Mouse (Mus musculus) limb, embryonic 11.5 days (tissue): ENCODE data around the gene Zfp61. TPM values are rescaled to one million over a fixed set of nuclear protein-coding genes. Genes with fewer than 3 reads are reported as not detected.
A peak's percentile ranks its signal among the peaks of the same experiment; 100 is the strongest.

Experiments used
- ATAC-seq: fragments of 200-750 bp; cut with Nextera tagmentation; 2 replicates; pipeline ENCODE4 v1.8.0; 2017; ENCODE audit warnings: low read depth; ENCODE audit not compliant: insufficient number of reproducible peaks, low FRiP score, low TSS enrichment
- DNase-seq: peaks from one replicate; pipeline ENCODE4 v3.0.0-alpha.2; 2015; ENCODE audit warnings: low spot score
- H3K27ac ChIP-seq: fragments of 300-500 bp; sonication (generic); replicated peaks from 2 replicates; pipeline ENCODE4 v1.5.1; 2014; ENCODE audit warnings: low read depth, mild to moderate bottlenecking, low read length
- H3K27me3 ChIP-seq: fragments of 300-500 bp; sonication (generic); 2 replicates; pipeline ENCODE4 v1.6.1; 2014; ENCODE audit warnings: mild to moderate bottlenecking, low read length, mixed read lengths; ENCODE audit not compliant: control insufficient read depth, insufficient read depth
- H3K36me3 ChIP-seq: fragments of 300-500 bp; sonication (generic); 2 replicates; pipeline ENCODE4 v1.6.1; 2014; ENCODE audit warnings: mild to moderate bottlenecking, low read length, moderate library complexity, mixed read lengths; ENCODE audit not compliant: control insufficient read depth, insufficient read depth
- H3K4me1 ChIP-seq: fragments of 300-500 bp; sonication (generic); 2 replicates; pipeline ENCODE4 v1.6.1; 2014; ENCODE audit warnings: low read length, mixed read lengths; ENCODE audit not compliant: control insufficient read depth, insufficient read depth
- H3K4me2 ChIP-seq: fragments of 300-500 bp; sonication (generic); 2 replicates; pipeline ENCODE4 v1.6.1; 2014; ENCODE audit warnings: low read depth, mild to moderate bottlenecking, moderate library complexity; ENCODE audit not compliant: severe bottlenecking
- H3K4me3 ChIP-seq: fragments of 300-500 bp; sonication (generic); 2 replicates; pipeline ENCODE4 v1.5.1; 2014; ENCODE audit warnings: low read depth, low read length
- H3K9ac ChIP-seq: fragments of 300-500 bp; sonication (generic); 2 replicates; pipeline ENCODE4 v1.6.1; 2014; ENCODE audit warnings: mild to moderate bottlenecking, low read length
- H3K9me3 ChIP-seq: fragments of 300-500 bp; sonication (generic); 2 replicates; pipeline ENCODE4 v1.6.1; 2016; ENCODE audit warnings: low read length; ENCODE audit not compliant: control insufficient read depth
- WGBS: fragments of 180-500 bp; shearing (Covaris S2); extraction: QIAGEN DNeasy Blood & Tissue Kit; methylation state at CpG from one replicate; pipeline ENCODE4 v1.1.7; 2014; 5-methylcytosine and 5-hydroxymethylcytosine counted together
- polyA plus RNA-seq: library from polyadenylated mRNA; unstranded; fragments of >200 nt; fragmentation: Nextera tagmentation; extraction: Ambion mirVana; gene quantifications from 2 replicates; pipeline ENCODE4 v1.2.1, GENCODE M21; 2014

Gene Zfp61
- polyA plus RNA-seq = 50.1 and 51.2 TPM in 2 replicates

DNA sequence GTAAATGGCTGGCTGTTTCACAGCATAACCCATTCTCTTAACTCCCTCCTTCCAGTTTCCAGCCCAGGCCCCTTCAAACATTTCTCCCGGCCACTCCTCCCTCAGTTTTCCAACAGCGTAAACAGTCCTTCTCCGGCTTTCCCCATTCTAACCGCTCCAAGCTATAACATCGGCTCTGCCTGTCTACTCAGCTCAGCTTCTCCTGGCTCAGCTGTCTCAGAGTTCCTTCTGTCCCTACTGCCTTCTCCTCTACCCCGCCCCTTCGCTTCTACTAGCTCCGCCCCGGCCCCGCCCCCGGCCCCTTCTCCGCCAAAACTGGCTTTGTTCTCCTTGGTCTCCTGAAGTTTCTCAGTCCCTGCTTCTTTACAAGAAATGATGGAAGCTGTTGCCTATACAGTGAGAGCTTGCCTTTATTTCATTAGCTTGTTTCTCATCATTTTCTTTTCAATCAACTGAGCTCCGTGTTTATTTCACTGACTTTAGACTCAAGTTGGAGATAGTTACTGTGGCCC is at the start of gene Zfp61:
TSS of gene Zfp61 (minus strand) at position 462 of the 512 bp plus-strand sequence.
- Histone ChIP-seq H3K4me3 (peak within 1 kb of the TSS; percentile 61), H3K4me1 (no peaks in the 10 kb centered on the region), H3K9ac (peak within 1 kb of the TSS; percentile 65), H3K27me3 (no peaks in the 10 kb centered on the region), H3K36me3 (peaks cover 7% of the 10 kb centered on the region; the same call in 1 of the 2 replicates), H3K27ac (peak within 1 kb of the TSS; percentile 91; the same call in 1 of the 2 replicates), H3K9me3 (peaks cover 3% of the 10 kb centered on the region; the same call in 1 of the 2 replicates), H3K4me2 (peak within 1 kb of the TSS; percentile 84)
- DNase-seq = peak; percentile 80
- WGBS = 2% methylated on average over 13 of the region's 13 CpGs
- peak; percentile 59 for ATAC-seq

DNA sequence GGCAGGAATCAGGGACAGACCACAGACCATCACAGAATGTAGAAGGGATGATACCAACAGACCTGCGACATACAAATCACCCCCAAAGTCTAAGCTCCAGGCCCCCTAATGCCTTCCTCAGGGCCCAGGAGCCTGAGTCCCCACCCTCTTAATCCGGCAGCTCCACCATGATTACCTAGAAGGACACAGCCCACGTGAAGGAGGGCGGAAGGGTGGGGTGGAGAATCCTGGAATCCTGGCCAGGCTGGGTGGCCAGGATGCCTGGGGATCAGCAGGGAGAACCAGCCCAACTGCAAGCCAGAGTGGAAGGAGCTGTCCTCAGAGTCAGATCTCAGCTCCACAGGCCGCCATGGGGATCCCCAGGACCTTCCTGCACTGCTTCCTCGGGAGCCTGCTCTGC is 47.9 kb upstream of the Zfp61 start, which contains the start of gene Lypd5:
TSS of gene Lypd5 (plus strand) at position 301 of the 400 bp plus-strand sequence.
- H3K27ac ChIP-seq = no peak within 1 kb of the TSS
- no peak within 1 kb of the TSS for H3K4me2 ChIP-seq
- ATAC-seq (no peak), DNase-seq (no peak)
- 46% methylated on average over 6 of the region's 6 CpGs for WGBS
- no peak within 1 kb of the TSS for H3K9ac ChIP-seq
- H3K4me1 ChIP-seq = no peaks in the 10 kb centered on the region
- no peaks in the 10 kb centered on the region for H3K9me3 ChIP-seq
- no peaks in the 10 kb centered on the region for H3K36me3 ChIP-seq
- H3K4me3 ChIP-seq = no peak within 1 kb of the TSS
- H3K27me3 ChIP-seq = no peaks in the 10 kb centered on the region

- Histone ChIP-seq H3K4me1 (no peaks in the 10 kb centered on the region), H3K9me3 (no peaks in the 10 kb centered on the region), H3K36me3 (no peaks in the 10 kb centered on the region), H3K9ac (no peak overlapping the region), H3K27me3 (no peaks in the 10 kb centered on the region), H3K4me3 (no peak overlapping the region), H3K27ac (no peak overlapping the region), H3K4me2 (no peak overlapping the region)
- ATAC-seq (no peak), DNase-seq (no peak)
- WGBS = 65% methylated on average over 5 of the region's 5 CpGs
Measured at GRCm38 (mm10) chr7:24346444-24346843, 45.4 kb upstream of the Zfp61 start.

DNA sequence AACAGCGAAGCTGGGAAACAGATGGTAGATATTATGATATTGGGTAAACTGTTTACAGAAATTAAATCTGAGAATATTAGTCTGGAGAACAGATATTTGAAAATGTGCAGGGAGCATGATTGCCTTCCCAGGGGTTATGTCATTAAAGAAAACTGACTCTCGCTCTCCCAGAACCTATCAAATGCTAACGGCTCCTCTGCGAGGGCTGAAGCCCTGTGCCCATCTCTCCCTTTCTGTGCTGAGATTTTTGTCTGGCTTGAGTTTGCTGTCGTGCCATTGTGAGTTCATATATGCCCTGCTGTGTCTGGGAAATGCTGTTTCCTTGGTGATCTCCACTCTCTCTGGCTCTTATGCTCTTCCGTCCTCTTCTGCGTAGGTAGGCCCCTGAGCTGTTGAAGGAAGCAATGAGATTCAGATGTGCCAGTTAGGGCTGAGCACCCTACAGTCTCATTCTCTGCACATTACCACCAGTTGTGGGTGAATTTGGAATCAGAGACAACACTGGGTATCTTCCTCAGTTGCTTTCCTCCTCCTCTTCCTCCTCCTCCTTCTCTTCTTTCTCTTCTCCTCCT is 42.8 kb upstream of the Zfp61 start:
- Histone ChIP-seq H3K27me3 (no peaks in the 10 kb centered on the region), H3K9me3 (no peaks in the 10 kb centered on the region), H3K36me3 (no peaks in the 10 kb centered on the region), H3K27ac (no peak overlapping the region), H3K4me3 (no peak overlapping the region), H3K9ac (no peak overlapping the region), H3K4me1 (no peaks in the 10 kb centered on the region), H3K4me2 (no peak overlapping the region)
- DNase-seq = no peak
- 78% methylated on average over 7 of the region's 7 CpGs for WGBS
- no peak for ATAC-seq

DNA sequence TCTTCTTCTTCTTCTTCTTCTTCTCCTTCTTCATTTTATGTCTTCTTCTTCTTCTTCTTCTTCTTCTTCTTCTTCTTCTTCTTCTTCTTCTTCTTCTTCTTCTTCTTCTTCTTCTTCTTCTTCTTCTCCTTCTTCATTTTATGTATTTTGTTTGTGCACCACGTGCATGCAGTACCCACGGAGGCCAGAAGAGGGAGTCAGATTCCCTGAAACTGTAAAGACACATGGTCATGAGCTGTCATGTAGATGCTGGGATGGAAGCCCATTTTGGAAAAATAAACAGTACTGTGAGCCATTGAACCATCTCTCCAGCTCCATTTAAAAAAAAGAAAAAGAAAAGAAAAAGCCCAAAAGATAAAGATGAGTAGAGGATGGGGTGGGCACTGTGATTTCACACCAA is 37.2 kb upstream of the Zfp61 start:
- peaks cover 6% of the 10 kb centered on the region for H3K27me3 ChIP-seq
- H3K9ac ChIP-seq = no peak overlapping the region
- WGBS = 46% methylated on average over 2 of the region's 2 CpGs
- ATAC-seq (no peak), DNase-seq (no peak)
- H3K4me1 ChIP-seq = no peaks in the 10 kb centered on the region
- no peak overlapping the region for H3K4me2 ChIP-seq
- H3K36me3 ChIP-seq = no peaks in the 10 kb centered on the region
- H3K27ac ChIP-seq = no peak overlapping the region
- H3K4me3 ChIP-seq = no peak overlapping the region
- H3K9me3 ChIP-seq = no peaks in the 10 kb centered on the region; the same call in 1 of the 2 replicates

DNA sequence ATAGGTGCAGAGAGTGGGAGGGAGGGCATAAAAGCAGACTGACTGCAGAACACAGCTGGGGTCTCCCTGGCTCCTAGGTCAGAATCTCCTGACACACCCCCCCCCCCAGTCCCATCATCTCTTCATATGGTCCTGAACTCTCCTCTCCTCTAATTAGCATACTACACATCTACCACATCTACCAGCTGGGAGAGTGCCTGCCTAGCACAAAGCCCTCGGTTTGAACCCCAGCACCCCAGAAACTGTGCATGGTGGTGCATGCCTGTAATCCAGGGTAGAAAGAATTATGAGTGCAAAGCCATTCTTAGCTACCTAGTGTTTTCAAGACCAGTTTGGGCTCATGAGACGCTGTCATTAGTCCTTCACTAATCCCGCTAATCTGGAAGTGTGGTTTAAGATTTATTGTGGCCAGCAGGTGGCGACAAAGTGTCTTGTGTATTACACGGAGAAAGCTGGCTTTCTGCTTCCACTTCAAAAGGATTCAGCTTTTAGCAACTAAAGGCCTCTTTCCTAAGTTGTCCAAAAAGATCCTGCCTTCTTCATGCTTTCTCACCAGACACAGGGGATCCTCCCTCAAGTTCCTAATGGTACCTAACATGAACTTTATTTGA is 34.8 kb upstream of the Zfp61 start:
- Histone ChIP-seq H3K9ac (no peak overlapping the region), H3K4me1 (no peaks in the 10 kb centered on the region), H3K27ac (no peak overlapping the region), H3K4me2 (no peak overlapping the region), H3K27me3 (peaks cover 11% of the 10 kb centered on the region), H3K9me3 (no peaks in the 10 kb centered on the region; the same call in 1 of the 2 replicates), H3K4me3 (no peak overlapping the region), H3K36me3 (no peaks in the 10 kb centered on the region)
- DNase-seq = peak; percentile 78
- 12% methylated on average over 5 of the region's 5 CpGs for WGBS
- ATAC-seq = no peak

- H3K9me3 ChIP-seq = no peaks in the 10 kb centered on the region; the same call in 1 of the 2 replicates
- H3K4me3 ChIP-seq = no peak within 1 kb of the TSS
- DNase-seq = no peak
- no peaks in the 10 kb centered on the region for H3K36me3 ChIP-seq
- no peak within 1 kb of the TSS for H3K27ac ChIP-seq
- 40% methylated on average over 49 of the region's 49 CpGs for WGBS
- H3K4me1 ChIP-seq = no peaks in the 10 kb centered on the region
- H3K27me3 ChIP-seq = peaks cover 11% of the 10 kb centered on the region
- no peak within 1 kb of the TSS for H3K9ac ChIP-seq
- no peak for ATAC-seq
- peak within 1 kb of the TSS; percentile 20; the same call in 1 of the 2 replicates for H3K4me2 ChIP-seq
Measured at GRCm38 (mm10) chr7:24333304-24333986, 32.4 kb upstream of the Zfp61 start, which contains the start of gene Tescl. TSS of gene Tescl (minus strand) at chr7:24333936.

DNA sequence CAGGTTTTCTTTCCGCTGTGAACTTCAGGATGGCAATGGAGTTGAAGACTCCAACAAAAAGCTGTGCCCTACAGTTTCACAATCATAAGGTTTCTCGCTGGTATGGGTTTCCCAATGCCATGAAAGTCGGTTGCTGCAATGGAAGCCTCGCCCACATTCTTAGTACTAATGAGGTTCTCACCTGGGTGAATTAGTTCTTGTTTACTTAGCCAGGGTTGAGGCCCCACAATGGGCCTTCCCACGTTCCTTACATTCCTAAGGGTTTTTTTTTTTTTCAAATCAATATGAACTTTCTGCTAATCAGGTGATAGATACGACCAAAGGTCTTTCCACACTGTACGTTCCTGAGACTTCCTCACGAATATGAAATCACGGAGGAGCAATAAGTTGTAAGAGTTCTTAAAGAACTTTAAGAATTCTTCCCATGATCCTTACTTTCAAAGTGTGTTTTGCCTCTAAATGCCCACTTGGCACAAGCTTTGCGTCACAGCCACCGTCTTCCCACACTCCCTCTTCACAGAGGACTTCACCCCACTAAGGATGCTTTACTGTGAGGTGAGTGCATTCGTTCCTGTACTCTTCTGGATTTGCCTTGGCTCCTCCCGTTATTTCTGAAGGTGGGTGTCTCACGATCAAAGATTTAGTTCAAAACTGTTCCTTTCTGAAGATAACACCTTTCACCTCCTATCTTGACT is 26.4 kb upstream of the Zfp61 start:
- ATAC-seq (no peak), DNase-seq (no peak)
- Histone ChIP-seq H3K36me3 (no peaks in the 10 kb centered on the region), H3K27me3 (no peaks in the 10 kb centered on the region), H3K4me3 (no peak overlapping the region), H3K9ac (no peak overlapping the region), H3K9me3 (no peaks in the 10 kb centered on the region), H3K27ac (no peak overlapping the region), H3K4me1 (no peaks in the 10 kb centered on the region), H3K4me2 (no peak overlapping the region)
- WGBS = 80% methylated on average over 14 of the region's 14 CpGs
